Mouse (Mus musculus) myocyte (in vitro differentiated cells): Measurements from ENCODE around the gene Spata48. TPM values are rescaled to one million over a fixed set of nuclear protein-coding genes. Genes with fewer than 3 reads are reported as not detected.

ENCODE experiments used
- H3K27me3 ChIP-seq: one replicate; pipeline ENCODE4 v1.6.1; 2011; ENCODE audit not compliant: control insufficient read depth, insufficient read depth, insufficient read length
- H3K36me3 ChIP-seq: one replicate; pipeline ENCODE4 v1.6.1; 2011; ENCODE audit not compliant: control insufficient read depth, insufficient read depth
- H3K4me2 ChIP-seq: one replicate; pipeline ENCODE4 v1.6.1; 2011; ENCODE audit warnings: low read depth, control low read depth
- H3K4me3 ChIP-seq: one replicate; pipeline ENCODE4 v1.5.1; 2011; ENCODE audit warnings: mild to moderate bottlenecking, control low read depth, moderate library complexity
- H3K79me2 ChIP-seq: one replicate; pipeline ENCODE4 v1.6.1; 2011; ENCODE audit not compliant: control insufficient read depth, insufficient read depth
- H3ac ChIP-seq: one replicate; pipeline ENCODE4 v1.6.1; 2011; ENCODE audit not compliant: control insufficient read depth, insufficient read length
- CEBPB ChIP-seq: IDR thresholded peaks from 2 replicates; pipeline ENCODE4 v1.6.1; 2011; ENCODE audit warnings: mild to moderate bottlenecking, moderate library complexity; ENCODE audit not compliant: poor library complexity, insufficient read depth, severe bottlenecking
- E2F4 ChIP-seq: IDR thresholded peaks from one replicate; pipeline ENCODE4 v1.6.1; 2011; ENCODE audit warnings: mild to moderate bottlenecking, control low read depth, moderate library complexity; ENCODE audit not compliant: insufficient read depth
- MAX ChIP-seq: IDR thresholded peaks from one replicate; pipeline ENCODE4 v1.6.1; 2011; ENCODE audit warnings: low read depth, mild to moderate bottlenecking, control low read depth
- MYOD1 ChIP-seq, 3 experiments: IDR thresholded peaks; one replicate each; pipeline ENCODE4 v1.6.1; 2011; ENCODE audit warnings: control low read depth in 2 of 3, low read depth in 2 of 3, mild to moderate bottlenecking in 2 of 3, moderate library complexity in 1 of 3; ENCODE audit not compliant: insufficient read length in 2 of 3, control insufficient read depth in 1 of 3
- MYOG ChIP-seq, 3 experiments: IDR thresholded peaks; one replicate each; pipeline ENCODE4 v1.6.1; 2011; ENCODE audit warnings: control low read depth in 2 of 3, low read depth in 2 of 3, mild to moderate bottlenecking in 2 of 3; ENCODE audit not compliant: insufficient read length in 2 of 3, control insufficient read depth in 1 of 3, insufficient read depth in 1 of 3
- POLR2A ChIP-seq: IDR thresholded peaks from one replicate; pipeline ENCODE4 v1.6.1; 2011; ENCODE audit warnings: low read depth, mild to moderate bottlenecking, control low read depth, moderate library complexity; ENCODE audit not compliant: insufficient read length
- POLR2AphosphoS2 ChIP-seq: IDR thresholded peaks from one replicate; pipeline ENCODE4 v1.6.1; 2011; ENCODE audit warnings: low read depth, control low read depth; ENCODE audit not compliant: insufficient read length
- REST ChIP-seq: IDR thresholded peaks from one replicate; pipeline ENCODE4 v1.6.1; 2011; ENCODE audit warnings: mild to moderate bottlenecking, control low read depth, moderate library complexity; ENCODE audit not compliant: insufficient read depth, insufficient read length
- SRF ChIP-seq: IDR thresholded peaks from one replicate; pipeline ENCODE4 v1.6.1; 2011; ENCODE audit warnings: low read depth; ENCODE audit not compliant: control insufficient read depth, insufficient read length
- TCF12 ChIP-seq: IDR thresholded peaks from one replicate; pipeline ENCODE4 v1.6.1; 2011; ENCODE audit warnings: mild to moderate bottlenecking, control low read depth; ENCODE audit not compliant: poor library complexity, insufficient read depth, severe bottlenecking
- TCF3 ChIP-seq: IDR thresholded peaks from one replicate; pipeline ENCODE4 v1.6.1; 2011; ENCODE audit warnings: low read depth, control low read depth; ENCODE audit not compliant: insufficient read length
- USF1 ChIP-seq: IDR thresholded peaks from one replicate; pipeline ENCODE4 v1.6.1; 2011; ENCODE audit warnings: low read depth, mild to moderate bottlenecking, control low read depth, moderate library complexity
- polyA plus RNA-seq: library from polyadenylated mRNA; unstranded; fragments of >200 nt; fragmentation: generic; extraction: Trizol; gene quantifications from one replicate; pipeline ENCODE4 v1.2.1, GENCODE M21; 2012; ENCODE audit warnings: missing spikeins

Gene Spata48
- polyA plus RNA-seq, 1 experiment: not detected

DNA sequence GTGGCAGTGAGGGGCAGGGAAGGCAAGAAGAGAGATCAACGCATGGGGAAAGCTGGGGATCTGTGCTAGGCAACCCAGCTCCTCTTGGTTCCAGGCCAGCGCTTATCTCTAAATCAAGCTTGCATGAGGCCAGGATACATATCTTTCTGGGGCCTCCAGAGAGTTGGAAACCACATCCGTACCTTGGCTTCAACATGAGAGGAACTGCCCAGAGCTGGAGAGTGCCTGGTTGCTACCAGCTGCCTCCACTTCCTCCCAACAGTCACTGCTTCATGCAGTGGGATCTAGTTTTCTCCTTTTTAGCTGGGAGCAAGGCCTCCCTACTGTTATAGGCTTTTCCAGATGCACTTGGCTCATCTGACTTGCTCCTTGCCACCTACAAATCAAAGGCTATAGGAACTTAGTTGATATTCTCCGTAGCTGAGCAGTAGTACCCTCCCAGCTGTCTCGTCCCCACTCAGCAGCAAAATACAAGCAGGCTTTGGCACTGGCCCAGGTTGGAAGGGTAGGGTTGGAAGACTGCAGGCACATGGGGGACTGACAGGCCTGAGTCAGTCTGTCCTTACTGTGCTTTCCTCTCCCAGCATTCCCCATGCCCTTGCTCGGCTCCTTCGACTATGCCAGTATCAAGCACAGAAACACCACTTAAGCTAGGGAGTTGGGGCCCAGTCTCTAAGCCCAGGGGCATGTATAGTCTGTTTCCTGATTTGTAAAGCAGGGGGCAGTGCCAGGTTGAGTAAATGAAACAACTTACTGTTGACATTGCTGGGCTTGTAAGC is 102.6 kb downstream of the Spata48 start:
- Histone ChIP-seq H3K79me2 (no peaks in the 10 kb centered on the region), H3K27me3 (no peaks in the 10 kb centered on the region), H3K4me2 (no peak overlapping the region), H3K36me3 (no peaks in the 10 kb centered on the region), H3ac (no peak overlapping the region), H3K4me3 (no peak overlapping the region)
- no peak for TF ChIP-seq MAX
- no peak for TF ChIP-seq REST
- no peak for TF ChIP-seq CEBPB
- TF ChIP-seq MYOG (IDR thresholded peaks at IDR 0.05; ENCODE audit: control insufficient read depth in 1 of 3, insufficient read depth in 1 of 3, insufficient read length in 2 of 3, low read depth in 2 of 3): no peak
- TF ChIP-seq SRF: no peak
- no peak for TF ChIP-seq TCF12
- TF ChIP-seq USF1: no peak
- TF ChIP-seq POLR2A: no peak
- TF ChIP-seq MYOD1 (IDR thresholded peaks at IDR 0.05; ENCODE audit: control insufficient read depth in 1 of 3, insufficient read length in 2 of 3, low read depth in 2 of 3): no peak
- no peak for TF ChIP-seq E2F4
- no peak for TF ChIP-seq POLR2AphosphoS2
- TF ChIP-seq TCF3: no peak

Other genes with a start within 250 kb of the Spata48 start
- not detected for gene Zpbp, start 314 bp downstream of the Spata48 start, polyA plus RNA-seq
- gene 4930512M02Rik, start 165.7 kb downstream of the Spata48 start, polyA plus RNA-seq: not detected
- 0.19 TPM for gene Ikzf1, start 222.9 kb downstream of the Spata48 start, polyA plus RNA-seq